Mouse (Mus musculus) ES-CJ7 (cell line): Measurements from ENCODE around the gene Dusp16.

Experiments used
- DNase-seq: peaks from one replicate; pipeline ENCODE4 v3.0.0; 2011; ENCODE audit warnings: low read depth, low spot score

Gene Dusp16

GRCm38 (mm10) chr6:134792141-134793045 lies at the start of gene Dusp16:
Gene Dusp16, minus strand, starts transcription at chr6:134792625.
- peak; percentile 94 for DNase-seq

GRCm38 (mm10) chr6:134840346-134840745 lies 47.9 kb upstream of the Dusp16 start:
- DNase-seq, result no peak

GRCm38 (mm10) chr6:134838111-134838510 lies 45.7 kb upstream of the Dusp16 start:
- DNase-seq, result no peak

- DNase-seq, result no peak
Measured at GRCm38 (mm10) chr6:134834585-134835251, 42.3 kb upstream of the Dusp16 start.

- no peak for DNase-seq
Measured at GRCm38 (mm10) chr6:134830776-134831175, 38.4 kb upstream of the Dusp16 start.

- peak; percentile 99 for DNase-seq
Measured at GRCm38 (mm10) chr6:134829786-134830700, 37.6 kb upstream of the Dusp16 start, which contains the start of gene Crebl2. Gene Crebl2, plus strand, starts transcription at chr6:134830154.

- DNase-seq, result peak; percentile 67
Measured at GRCm38 (mm10) chr6:134822844-134823243, 30.4 kb upstream of the Dusp16 start.

GRCm38 (mm10) chr6:134820411-134820810 lies 28.0 kb upstream of the Dusp16 start:
- no peak for DNase-seq

- DNase-seq, result no peak
Measured at GRCm38 (mm10) chr6:134819741-134820140, 27.3 kb upstream of the Dusp16 start.

GRCm38 (mm10) chr6:134817051-134817928 lies 24.9 kb upstream of the Dusp16 start:
- DNase-seq, result no peak

GRCm38 (mm10) chr6:134813066-134813465 lies 20.6 kb upstream of the Dusp16 start:
- peak; percentile 65 for DNase-seq

- DNase-seq, result no peak
Measured at GRCm38 (mm10) chr6:134807794-134808193, 15.4 kb upstream of the Dusp16 start.

GRCm38 (mm10) chr6:134807091-134807490 lies 14.7 kb upstream of the Dusp16 start:
- DNase-seq, result no peak

- no peak for DNase-seq
Measured at GRCm38 (mm10) chr6:134806130-134806529, 13.7 kb upstream of the Dusp16 start.

GRCm38 (mm10) chr6:134804736-134805277 lies 12.4 kb upstream of the Dusp16 start:
- peak; percentile 81 for DNase-seq

GRCm38 (mm10) chr6:134802641-134803043 lies 10.2 kb upstream of the Dusp16 start:
- no peak for DNase-seq

- DNase-seq, result no peak
Measured at GRCm38 (mm10) chr6:134801483-134801882, 9.1 kb upstream of the Dusp16 start.

- DNase-seq, result no peak
Measured at GRCm38 (mm10) chr6:134796297-134796696, 3.9 kb upstream of the Dusp16 start.

- DNase-seq, result peak; percentile 93
Measured at GRCm38 (mm10) chr6:134793911-134794520, 1.6 kb upstream of the Dusp16 start.
